Mouse (Mus musculus): Measurements from ENCODE around the gene Selenom. TPM values are rescaled to one million over a fixed set of nuclear protein-coding genes. Genes with fewer than 3 reads are reported as not detected.

Gene Selenom
- polyA plus RNA-seq, 1 experiment from 2014 or later, result 127 TPM

- H3K4me2 ChIP-seq (ENCODE audit: low read depth, low read length), result no peak overlapping the region
- no peaks in the 10 kb centered on the region for H3K9me3 ChIP-seq (ENCODE audit: control insufficient read depth, low read length)
- H3K9ac ChIP-seq (replicated peaks; ENCODE audit: low read depth, low read length), result no peak overlapping the region
- no peak overlapping the region for H3K27ac ChIP-seq (ENCODE audit: low read depth, low read length)
- no peaks in the 10 kb centered on the region for H3K27me3 ChIP-seq (ENCODE audit: control insufficient read depth, insufficient read depth, low read length)
- no peak for ATAC-seq (ENCODE audit: low read depth)
- H3K4me3 ChIP-seq (ENCODE audit: low read depth, low read length), result no peak overlapping the region
- H3K4me1 ChIP-seq (ENCODE audit: control insufficient read depth, insufficient read depth, low read length), result no peaks in the 10 kb centered on the region
- 91% methylated on average over 24 of the region's 24 CpGs for WGBS
- no peaks in the 10 kb centered on the region for H3K36me3 ChIP-seq (ENCODE audit: control insufficient read depth, insufficient read depth, low read length)
These were observed 12.7 kb downstream of the Selenom start for GRCm38 (mm10) chr11:3526979-3527738.

- Histone ChIP-seq H3K4me1 (ENCODE audit: control insufficient read depth, insufficient read depth, low read length) (no peaks in the 10 kb centered on the region), H3K9ac (replicated peaks; ENCODE audit: low read depth, low read length) (no peak overlapping the region), H3K9me3 (ENCODE audit: control insufficient read depth, low read length) (no peaks in the 10 kb centered on the region), H3K4me2 (ENCODE audit: low read depth, low read length) (no peak overlapping the region), H3K27me3 (ENCODE audit: control insufficient read depth, insufficient read depth, low read length) (no peaks in the 10 kb centered on the region), H3K27ac (ENCODE audit: low read depth, low read length) (no peak overlapping the region), H3K4me3 (ENCODE audit: low read depth, low read length) (no peak overlapping the region), H3K36me3 (ENCODE audit: control insufficient read depth, insufficient read depth, low read length) (no peaks in the 10 kb centered on the region)
- WGBS, result 84% methylated on average over 8 of the region's 8 CpGs
- no peak for ATAC-seq (ENCODE audit: low read depth)
These were observed 13.3 kb downstream of the Selenom start for GRCm38 (mm10) chr11:3527766-3528165.

GRCm38 (mm10) chr11:3528208-3528607 lies 13.7 kb downstream of the Selenom start:
- 93% methylated on average over 6 of the region's 6 CpGs for WGBS
- no peaks in the 10 kb centered on the region for H3K27me3 ChIP-seq (ENCODE audit: control insufficient read depth, insufficient read depth, low read length)
- no peak overlapping the region for H3K9ac ChIP-seq (replicated peaks; ENCODE audit: low read depth, low read length)

GRCm38 (mm10) chr11:3529476-3530252 lies 15.2 kb downstream of the Selenom start:
- no peaks in the 10 kb centered on the region for H3K27me3 ChIP-seq (ENCODE audit: control insufficient read depth, insufficient read depth, low read length)
- H3K9ac ChIP-seq (replicated peaks; ENCODE audit: low read depth, low read length), result no peak overlapping the region
- H3K4me1 ChIP-seq (ENCODE audit: control insufficient read depth, insufficient read depth, low read length), result no peaks in the 10 kb centered on the region
- no peak overlapping the region for H3K27ac ChIP-seq (ENCODE audit: low read depth, low read length)
- 82% methylated on average over 20 of the region's 20 CpGs for WGBS
- no peaks in the 10 kb centered on the region for H3K9me3 ChIP-seq (ENCODE audit: control insufficient read depth, low read length)
- H3K36me3 ChIP-seq (ENCODE audit: control insufficient read depth, insufficient read depth, low read length), result no peaks in the 10 kb centered on the region
- no peak for ATAC-seq (ENCODE audit: low read depth)
- no peak overlapping the region for H3K4me2 ChIP-seq (ENCODE audit: low read depth, low read length)
- H3K4me3 ChIP-seq (ENCODE audit: low read depth, low read length), result no peak overlapping the region

More at GRCm38 (mm10) chr11:3528208-3528607, 13.7 kb downstream of the Selenom start:
- Histone ChIP-seq H3K36me3 (ENCODE audit: control insufficient read depth, insufficient read depth, low read length) (no peaks in the 10 kb centered on the region), H3K4me3 (ENCODE audit: low read depth, low read length) (no peak overlapping the region), H3K27ac (ENCODE audit: low read depth, low read length) (no peak overlapping the region), H3K9me3 (ENCODE audit: control insufficient read depth, low read length) (no peaks in the 10 kb centered on the region), H3K4me1 (ENCODE audit: control insufficient read depth, insufficient read depth, low read length) (no peaks in the 10 kb centered on the region), H3K4me2 (ENCODE audit: low read depth, low read length) (no peak overlapping the region)
- no peak for ATAC-seq (ENCODE audit: low read depth)

- H3K36me3 ChIP-seq (ENCODE audit: control insufficient read depth, insufficient read depth, low read length), result no peaks in the 10 kb centered on the region
- no peaks in the 10 kb centered on the region for H3K4me1 ChIP-seq (ENCODE audit: control insufficient read depth, insufficient read depth, low read length)
- H3K27me3 ChIP-seq (ENCODE audit: control insufficient read depth, insufficient read depth, low read length), result no peaks in the 10 kb centered on the region
- H3K27ac ChIP-seq (ENCODE audit: low read depth, low read length), result no peak overlapping the region
- no peak overlapping the region for H3K4me2 ChIP-seq (ENCODE audit: low read depth, low read length)
- ATAC-seq (ENCODE audit: low read depth), result no peak
- no peak overlapping the region for H3K4me3 ChIP-seq (ENCODE audit: low read depth, low read length)
- no peaks in the 10 kb centered on the region for H3K9me3 ChIP-seq (ENCODE audit: control insufficient read depth, low read length)
- 94% methylated on average over 3 of the region's 3 CpGs for WGBS
- no peak overlapping the region for H3K9ac ChIP-seq (replicated peaks; ENCODE audit: low read depth, low read length)
These were observed 16.2 kb downstream of the Selenom start for GRCm38 (mm10) chr11:3530731-3531130.

- no peak overlapping the region for H3K4me2 ChIP-seq (ENCODE audit: low read depth, low read length)
- H3K4me3 ChIP-seq (ENCODE audit: low read depth, low read length), result no peak overlapping the region
- no peaks in the 10 kb centered on the region for H3K36me3 ChIP-seq (ENCODE audit: control insufficient read depth, insufficient read depth, low read length)
- ATAC-seq (ENCODE audit: low read depth), result no peak
- H3K4me1 ChIP-seq (ENCODE audit: control insufficient read depth, insufficient read depth, low read length), result no peaks in the 10 kb centered on the region
- H3K9ac ChIP-seq (replicated peaks; ENCODE audit: low read depth, low read length), result no peak overlapping the region
- 85% methylated on average over 6 of the region's 6 CpGs for WGBS
- H3K9me3 ChIP-seq (ENCODE audit: control insufficient read depth, low read length), result no peaks in the 10 kb centered on the region
- H3K27me3 ChIP-seq (ENCODE audit: control insufficient read depth, insufficient read depth, low read length), result no peaks in the 10 kb centered on the region
- no peak overlapping the region for H3K27ac ChIP-seq (ENCODE audit: low read depth, low read length)
These were observed 17.1 kb downstream of the Selenom start for GRCm38 (mm10) chr11:3531634-3532033.

- H3K4me3 ChIP-seq (ENCODE audit: low read depth, low read length), result no peak overlapping the region
- ATAC-seq (ENCODE audit: low read depth), result no peak
These were observed 17.8 kb downstream of the Selenom start for GRCm38 (mm10) chr11:3532101-3532931.

GRCm38 (mm10) chr11:3533406-3533932 lies 19.0 kb downstream of the Selenom start:
- Histone ChIP-seq H3K36me3 (ENCODE audit: control insufficient read depth, insufficient read depth, low read length) (no peaks in the 10 kb centered on the region), H3K9ac (replicated peaks; ENCODE audit: low read depth, low read length) (no peak overlapping the region), H3K27me3 (ENCODE audit: control insufficient read depth, insufficient read depth, low read length) (no peaks in the 10 kb centered on the region), H3K4me2 (ENCODE audit: low read depth, low read length) (no peak overlapping the region; the same call in 1 of the 2 replicates), H3K27ac (ENCODE audit: low read depth, low read length) (no peak overlapping the region), H3K4me3 (ENCODE audit: low read depth, low read length) (no peak overlapping the region), H3K9me3 (ENCODE audit: control insufficient read depth, low read length) (no peaks in the 10 kb centered on the region), H3K4me1 (ENCODE audit: control insufficient read depth, insufficient read depth, low read length) (no peaks in the 10 kb centered on the region)
- 88% methylated on average over 17 of the region's 17 CpGs for WGBS
- ATAC-seq (ENCODE audit: low read depth), result no peak

More at GRCm38 (mm10) chr11:3532101-3532931, 17.8 kb downstream of the Selenom start:
- H3K27ac ChIP-seq (ENCODE audit: low read depth, low read length), result no peak overlapping the region
- no peaks in the 10 kb centered on the region for H3K27me3 ChIP-seq (ENCODE audit: control insufficient read depth, insufficient read depth, low read length)
- no peaks in the 10 kb centered on the region for H3K36me3 ChIP-seq (ENCODE audit: control insufficient read depth, insufficient read depth, low read length)
- no peaks in the 10 kb centered on the region for H3K4me1 ChIP-seq (ENCODE audit: control insufficient read depth, insufficient read depth, low read length)
- H3K4me2 ChIP-seq (ENCODE audit: low read depth, low read length), result no peak overlapping the region
- H3K9ac ChIP-seq (replicated peaks; ENCODE audit: low read depth, low read length), result no peak overlapping the region
- no peaks in the 10 kb centered on the region for H3K9me3 ChIP-seq (ENCODE audit: control insufficient read depth, low read length)
- WGBS, result 90% methylated on average over 16 of the region's 16 CpGs
